Mouse (Mus musculus): ENCODE data around the gene Htr3b. TPM values are rescaled to one million over a fixed set of nuclear protein-coding genes. Genes with fewer than 3 reads are reported as not detected.

Htr3b gene
- polyA plus RNA-seq, 1 experiment from 2014 or later: 1.1 TPM

Other genes with a start within 250 kb of the Htr3b start
- 3.0 and 4.8 TPM in 2 replicates for gene Zbtb16, start 128.8 kb downstream of the Htr3b start, polyA plus RNA-seq (2014; fragmentation: Nextera tagmentation; extraction: Ambion mirVana)
- 1.3 and 2.5 TPM in 2 replicates for gene Htr3a, start 53.9 kb downstream of the Htr3b start, polyA plus RNA-seq (2014; fragmentation: Nextera tagmentation; extraction: Ambion mirVana)
- gene Usp28, start 20.4 kb upstream of the Htr3b start, polyA plus RNA-seq (2014; fragmentation: Nextera tagmentation; extraction: Ambion mirVana): 38.8 and 41.3 TPM in 2 replicates
- 57.3 and 58.6 TPM in 2 replicates for gene Zw10, start 90.6 kb upstream of the Htr3b start, polyA plus RNA-seq (2014; fragmentation: Nextera tagmentation; extraction: Ambion mirVana)
- 0.21 and 0.93 TPM in 2 replicates for gene Tmprss5, start 116.3 kb upstream of the Htr3b start, polyA plus RNA-seq (2014; fragmentation: Nextera tagmentation; extraction: Ambion mirVana)